Mouse (Mus musculus) B cell, adult 62 days (primary cell): ENCODE results near the gene Gm8113. TPM values are rescaled to one million over a fixed set of nuclear protein-coding genes. Genes with fewer than 3 reads are reported as not detected.

Source experiments
- total RNA-seq: library from RNA; stranded (reverse); gene quantifications from 4 replicates; pipeline ENCODE4 v1.2.4, GENCODE M21; 2023

The Gm8113 gene
- total RNA-seq = not detected in 4 replicates

GRCm38 (mm10) chr14:43924688-43925403 lies at the start of gene Gm8113:
Gene Gm8113 (plus strand): TSS chr14:43925390.

DNA sequence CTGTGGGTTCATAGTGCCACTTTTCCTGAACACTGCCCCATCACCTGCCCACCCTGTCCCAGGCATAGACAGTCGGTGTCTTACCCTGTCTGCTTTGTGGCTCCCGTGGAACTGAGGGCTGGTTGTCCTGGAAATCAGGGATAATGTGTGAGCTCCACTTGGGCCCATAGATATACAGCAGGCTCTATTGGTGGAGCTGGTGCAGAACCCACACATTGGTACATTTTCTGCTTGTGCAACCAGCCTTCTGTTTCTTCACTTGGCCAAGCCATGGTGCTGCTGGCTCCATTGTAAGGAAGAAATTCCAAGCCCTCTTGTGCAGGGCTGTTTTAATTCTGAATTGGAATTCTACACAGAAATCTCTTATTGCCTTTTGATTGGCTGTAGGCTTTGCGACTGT lies 49.8 kb upstream of the Gm8113 start, which contains the start of gene Ear1:
Gene Ear1 (minus strand): TSS at position 101 of the 400 bp plus-strand sequence.

DNA sequence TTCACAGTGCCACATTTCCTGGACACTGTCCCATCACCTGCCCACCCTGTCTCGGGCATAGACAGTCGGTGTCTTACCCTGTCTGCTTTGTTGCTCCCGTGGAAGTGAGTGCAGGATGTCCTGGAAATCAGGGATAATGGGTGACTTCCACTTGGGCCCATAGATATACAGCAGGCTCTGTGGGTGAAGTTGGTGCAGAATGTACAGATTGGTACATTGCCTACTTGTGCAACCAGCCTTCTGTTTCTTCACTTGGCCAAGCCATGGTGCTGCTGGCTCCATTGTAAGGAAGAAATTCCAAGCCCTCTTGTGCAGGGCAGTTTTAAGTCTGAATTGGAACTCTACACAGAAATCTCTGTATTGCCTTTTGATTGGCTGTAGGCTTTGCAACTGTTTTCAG lies 1.7 kb upstream of the Gm8113 start, which contains the start of gene Ear10:
Gene Ear10 (minus strand): TSS at position 101 of the 400 bp plus-strand sequence.

DNA sequence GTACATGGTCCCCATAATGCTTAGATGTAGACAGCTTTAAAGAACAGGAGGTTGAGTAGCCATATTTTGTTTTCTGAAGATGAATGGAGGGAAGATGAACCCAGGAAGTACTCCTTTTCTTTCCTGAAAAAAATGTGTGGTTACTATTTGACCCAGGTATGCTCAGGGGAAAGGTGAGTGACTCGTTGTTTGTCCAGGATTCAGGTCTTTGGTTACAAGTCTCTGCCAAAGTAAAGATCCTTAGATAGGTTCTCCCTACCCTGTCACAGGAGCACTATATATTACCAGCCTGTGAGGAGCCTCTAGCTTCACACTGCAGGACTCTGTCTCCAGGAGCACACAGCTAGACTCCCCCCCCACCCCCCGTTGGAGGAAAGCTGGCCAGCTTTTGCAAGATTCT lies 31.6 kb downstream of the Gm8113 start, which contains the start of gene Ang5:
Gene Ang5 (plus strand): TSS at position 301 of the 400 bp plus-strand sequence.

Other genes with a start within 250 kb of the Gm8113 start
- not detected in 4 replicates for gene Gm8165, start 248.2 kb upstream of the Gm8113 start, total RNA-seq
- gene Gm7324, start 227.6 kb upstream of the Gm8113 start, total RNA-seq = 2.0 to 2.7 TPM (median 2.6 TPM) in 4 replicates
- not detected in 4 replicates for gene Gm16506, start 197.9 kb upstream of the Gm8113 start, total RNA-seq
- not detected in 4 replicates for gene Gm6526, start 177.5 kb upstream of the Gm8113 start, total RNA-seq
- gene Gm8180, start 140.6 kb upstream of the Gm8113 start, total RNA-seq = not detected in 4 replicates
- not detected in 4 replicates for gene Ear1, start 49.9 kb upstream of the Gm8113 start, total RNA-seq
- gene Ear10, start 1.8 kb upstream of the Gm8113 start, total RNA-seq = not detected in 4 replicates
- gene Ang5, start 31.7 kb downstream of the Gm8113 start, total RNA-seq = not detected in 4 replicates
- not detected in 4 replicates for gene Ang6, start 76.9 kb downstream of the Gm8113 start, total RNA-seq
- gene Ear2, start 177.3 kb downstream of the Gm8113 start, total RNA-seq = 1.7 to 2.0 TPM in 2 of 4 replicates, not detected in the others
- not detected in 4 replicates for gene Gm3327, start 198.5 kb downstream of the Gm8113 start, total RNA-seq